Mouse (Mus musculus) E14TG2a.4 (cell line): ENCODE measurements at regions not wholly inside any gene's neighbourhood (a gene's known extent, or its start where the extent isn't known, plus 50 kb on each side); places are given as distances from the start of the nearest gene placed in this dataset.

Experiments used
- H3K27me3 ChIP-seq: 2 replicates; pipeline ENCODE4 v1.6.1; 2014; ENCODE audit warnings: low read length, control low read depth; ENCODE audit not compliant: insufficient read depth
- H3K36me3 ChIP-seq: 2 replicates; pipeline ENCODE4 v1.6.1; 2014; ENCODE audit warnings: low read length, control low read depth; ENCODE audit not compliant: insufficient read depth
- H3K4me1 ChIP-seq: replicated peaks from 2 replicates; pipeline ENCODE4 v1.6.1; 2014; ENCODE audit warnings: low read depth, low read length, control low read depth
- H3K4me3 ChIP-seq: replicated peaks from 2 replicates; pipeline ENCODE4 v1.5.1; 2014; ENCODE audit warnings: mild to moderate bottlenecking, low read length
- H3K9me3 ChIP-seq: 2 replicates; pipeline ENCODE4 v1.6.1; 2014; ENCODE audit warnings: low read length, control low read depth
- CTCF ChIP-seq: conservative IDR thresholded peaks from 2 replicates; pipeline ENCODE4 v1.5.1; 2014; ENCODE audit warnings: low read length
- NANOG ChIP-seq: IDR thresholded peaks from 2 replicates; pipeline ENCODE4 v1.6.1; 2014; ENCODE audit warnings: borderline replicate concordance, low read length, mixed read lengths
- POU5F1 ChIP-seq: IDR thresholded peaks from 2 replicates; pipeline ENCODE4 v1.6.1; 2014; ENCODE audit warnings: low read length, borderline replicate concordance

- Histone ChIP-seq H3K36me3 (no peaks in the 10 kb centered on the region), H3K27me3 (peaks cover 22% of the 10 kb centered on the region), H3K4me3 (no peak overlapping the region), H3K4me1 (no peaks in the 10 kb centered on the region), H3K9me3 (no peaks in the 10 kb centered on the region)
- TF ChIP-seq POU5F1 (no peak), CTCF (no peak), NANOG (no peak)
Measured at GRCm38 (mm10) chr6:100133970-100134369, 153.3 kb downstream of the Rybp start.

- Histone ChIP-seq H3K4me3 (no peak overlapping the region), H3K4me1 (no peaks in the 10 kb centered on the region), H3K9me3 (no peaks in the 10 kb centered on the region), H3K36me3 (no peaks in the 10 kb centered on the region), H3K27me3 (peaks cover 27% of the 10 kb centered on the region)
- no peak for TF ChIP-seq POU5F1
- no peak for TF ChIP-seq CTCF
- no peak for TF ChIP-seq NANOG
Measured at GRCm38 (mm10) chr6:100132916-100133600, 154.2 kb downstream of the Rybp start.

- peaks cover 11% of the 10 kb centered on the region; the same call in 1 of the 2 replicates for H3K9me3 ChIP-seq
- TF ChIP-seq NANOG, result no peak
- peaks cover 10% of the 10 kb centered on the region for H3K4me1 ChIP-seq
- H3K27me3 ChIP-seq, result peaks cover 14% of the 10 kb centered on the region
- H3K36me3 ChIP-seq, result no peaks in the 10 kb centered on the region
- no peak overlapping the region for H3K4me3 ChIP-seq
Measured at GRCm38 (mm10) chr6:100127221-100128143, 159.8 kb downstream of the Rybp start.

GRCm38 (mm10) chr6:100126736-100127135 lies 160.5 kb downstream of the Rybp start:
- H3K9me3 ChIP-seq, result peaks cover 11% of the 10 kb centered on the region; the same call in 1 of the 2 replicates
- peaks cover 10% of the 10 kb centered on the region for H3K4me1 ChIP-seq
- no peaks in the 10 kb centered on the region for H3K36me3 ChIP-seq
- H3K4me3 ChIP-seq, result no peak overlapping the region
- H3K27me3 ChIP-seq, result peaks cover 19% of the 10 kb centered on the region
- TF ChIP-seq NANOG, result no peak
- no peak for TF ChIP-seq POU5F1
- no peak for TF ChIP-seq CTCF

- H3K36me3 ChIP-seq, result no peaks in the 10 kb centered on the region
- H3K4me3 ChIP-seq, result no peak overlapping the region
- H3K4me1 ChIP-seq, result peaks cover 10% of the 10 kb centered on the region
- H3K9me3 ChIP-seq, result peaks cover 11% of the 10 kb centered on the region; the same call in 1 of the 2 replicates
- no peak for TF ChIP-seq CTCF
- no peak for TF ChIP-seq NANOG
- no peak for TF ChIP-seq POU5F1
- peaks cover 22% of the 10 kb centered on the region for H3K27me3 ChIP-seq
Measured at GRCm38 (mm10) chr6:100126326-100126725, 161.0 kb downstream of the Rybp start.

GRCm38 (mm10) chr6:100121240-100121639 lies 166.0 kb downstream of the Rybp start:
- Histone ChIP-seq H3K4me3 (no peak overlapping the region), H3K9me3 (peaks cover 14% of the 10 kb centered on the region; the same call in 1 of the 2 replicates), H3K27me3 (peaks cover 13% of the 10 kb centered on the region), H3K4me1 (no peaks in the 10 kb centered on the region; the same call in 1 of the 2 replicates), H3K36me3 (no peaks in the 10 kb centered on the region)
- TF ChIP-seq NANOG, result no peak
- no peak for TF ChIP-seq CTCF
- no peak for TF ChIP-seq POU5F1

- peaks cover 11% of the 10 kb centered on the region; the same call in 1 of the 2 replicates for H3K9me3 ChIP-seq
- peaks cover 18% of the 10 kb centered on the region for H3K27me3 ChIP-seq
- no peak for TF ChIP-seq NANOG
- TF ChIP-seq POU5F1, result no peak
- TF ChIP-seq CTCF, result no peak
- no peaks in the 10 kb centered on the region; the same call in 1 of the 2 replicates for H3K4me1 ChIP-seq
- no peaks in the 10 kb centered on the region for H3K36me3 ChIP-seq
- no peak overlapping the region for H3K4me3 ChIP-seq
Measured at GRCm38 (mm10) chr6:100120017-100120944, 167.0 kb downstream of the Rybp start.

GRCm38 (mm10) chr6:100117084-100117483 lies 170.2 kb downstream of the Rybp start:
- H3K27me3 ChIP-seq, result peaks cover 16% of the 10 kb centered on the region
- no peaks in the 10 kb centered on the region for H3K36me3 ChIP-seq
- no peaks in the 10 kb centered on the region; the same call in 1 of the 2 replicates for H3K4me1 ChIP-seq
- peaks cover 3% of the 10 kb centered on the region; the same call in 1 of the 2 replicates for H3K9me3 ChIP-seq
- no peak overlapping the region for H3K4me3 ChIP-seq
- TF ChIP-seq CTCF (no peak), POU5F1 (no peak), NANOG (no peak)
